Mouse (Mus musculus): ENCODE measurements around the gene Gm5916.

Gm5916 gene

GRCm38 (mm10) chr9:36128679-36129078, at the start of gene Gm5916:
Gene Gm5916 (minus strand): TSS chr9:36128779.
- DNase-seq (ENCODE audit: low read depth, low spot score), result no peak
